Mouse (Mus musculus) ES-CJ7 (cell line): ENCODE measurements around the gene Olfr464.

Source experiments
- DNase-seq: peaks from one replicate; pipeline ENCODE4 v3.0.0; 2011; ENCODE audit warnings: low read depth, low spot score

Olfr464 gene

GRCm38 (mm10) chr11:87920966-87921365 is at the start of gene Olfr464:
Olfr464 (minus strand) TSS chr11:87920967.
- DNase-seq: peak; percentile 74

GRCm38 (mm10) chr11:87968356-87969122 is 47.8 kb upstream of the Olfr464 start:
- DNase-seq: peak; percentile 86

GRCm38 (mm10) chr11:87967692-87968289 is 47.0 kb upstream of the Olfr464 start:
- DNase-seq: peak; percentile 93

- DNase-seq: peak; percentile 80
These were observed 45.4 kb upstream of the Olfr464 start for GRCm38 (mm10) chr11:87966214-87966613.

- no peak for DNase-seq
These were observed 44.5 kb upstream of the Olfr464 start for GRCm38 (mm10) chr11:87965293-87965692.

GRCm38 (mm10) chr11:87957066-87957465 is 36.3 kb upstream of the Olfr464 start:
- DNase-seq: no peak

GRCm38 (mm10) chr11:87955144-87955543 is 34.4 kb upstream of the Olfr464 start:
- DNase-seq: no peak

- no peak for DNase-seq
These were observed 29.2 kb upstream of the Olfr464 start for GRCm38 (mm10) chr11:87949990-87950389.

GRCm38 (mm10) chr11:87935467-87935866 is 14.7 kb upstream of the Olfr464 start:
- no peak for DNase-seq

- DNase-seq: no peak
These were observed 13.0 kb upstream of the Olfr464 start for GRCm38 (mm10) chr11:87933731-87934130.

GRCm38 (mm10) chr11:87930348-87930747 is 9.6 kb upstream of the Olfr464 start:
- DNase-seq: no peak

GRCm38 (mm10) chr11:87920301-87920700 is 466 bp downstream of the Olfr464 start:
- DNase-seq: no peak

GRCm38 (mm10) chr11:87916005-87916404 is 4.8 kb downstream of the Olfr464 start:
- DNase-seq: no peak

- DNase-seq: no peak
These were observed 16.4 kb downstream of the Olfr464 start for GRCm38 (mm10) chr11:87904331-87904730.

- no peak for DNase-seq
These were observed 23.5 kb downstream of the Olfr464 start, which contains the start of gene Olfr463 for GRCm38 (mm10) chr11:87897287-87897686. Olfr463 (minus strand) TSS chr11:87897387.

GRCm38 (mm10) chr11:87892168-87892567 is 28.6 kb downstream of the Olfr464 start, which contains the start of gene Olfr462:
Olfr462 (minus strand) TSS chr11:87892268.
- DNase-seq: no peak

GRCm38 (mm10) chr11:87884856-87885255 is 35.9 kb downstream of the Olfr464 start:
- DNase-seq: no peak

- DNase-seq: peak; percentile 65
These were observed 37.3 kb downstream of the Olfr464 start for GRCm38 (mm10) chr11:87883493-87883892.

GRCm38 (mm10) chr11:87881714-87882113 is 39.1 kb downstream of the Olfr464 start:
- DNase-seq: no peak

GRCm38 (mm10) chr11:87879826-87880225 is 40.9 kb downstream of the Olfr464 start:
- DNase-seq: no peak

GRCm38 (mm10) chr11:87875436-87875835 is 45.3 kb downstream of the Olfr464 start, which contains the start of gene Epx:
Epx (minus strand) TSS chr11:87875536.
- DNase-seq: no peak

GRCm38 (mm10) chr11:87871766-87872165 is 49.0 kb downstream of the Olfr464 start:
- no peak for DNase-seq

- peak; percentile 68 for DNase-seq
These were observed 50.7 kb downstream of the Olfr464 start for GRCm38 (mm10) chr11:87870096-87870495.
